ENCODE assay signal across 8 mouse cellular contexts in the genomic region with DNA sequence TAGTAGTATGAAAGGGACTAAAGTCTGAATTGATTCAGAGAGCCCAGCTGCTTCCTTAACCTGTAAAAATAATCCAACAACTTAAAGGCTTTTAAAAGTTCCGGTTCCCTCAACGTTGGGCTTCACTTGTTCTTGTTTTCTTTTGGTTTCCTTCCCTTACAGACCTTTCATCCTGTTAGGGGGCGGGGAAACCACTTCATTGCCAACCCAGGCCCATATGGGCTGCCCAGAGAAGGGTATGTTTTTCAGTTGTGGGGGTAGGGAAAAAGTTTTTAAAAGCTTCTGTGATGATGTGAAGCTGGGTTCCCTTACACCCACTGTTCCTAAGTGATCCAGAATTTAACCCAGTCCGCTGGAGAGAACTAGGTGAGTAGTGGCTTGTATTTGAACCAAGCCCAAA. TPM values are rescaled to one million over a fixed set of nuclear protein-coding genes. Genes with fewer than 3 reads are reported as not detected.
A peak's percentile ranks its signal among the peaks of the same experiment; 100 is the strongest.
DNase-seq lines count a peak whose midpoint lies in the region; ATAC-seq and TF ChIP-seq lines count a peak whose summit lies in the region.

No protein-coding gene starts in this region.

- TF ChIP-seq CTCF in left cerebral cortex, adult 2 months (IDR thresholded peaks at IDR 0.05): no peak

- no peak for DNase-seq in left cerebral cortex, adult 2 months (ENCODE audit: extremely low spot score in 1 of 2, low spot score in 2 of 2)
- DNase-seq in left cerebral cortex, postnatal 25 days (ENCODE audit: low spot score in 2 of 2): no peak
- peak; percentile 24 for DNase-seq in embryonic facial prominence, embryonic 10.5 days (ENCODE audit: low spot score)
- peak; percentile 84 for DNase-seq in induced T-regulatory cell, adult 2 months (ENCODE audit: low read depth)
- no peak for DNase-seq in yolk sac, embryonic 10.5 days (ENCODE audit: low spot score)
- no peak for DNase-seq in layer of hippocampus, postnatal 36 days
- no peak for DNase-seq in gastrocnemius, postnatal 10 days

- ATAC-seq in midbrain, embryonic 15.5 days (replicated peaks): no peak

- peak overlapping the region; percentile 94 for H3K4me2 ChIP-seq in midbrain, embryonic 15.5 days

- no peaks in the 10 kb centered on the region for H3K9me3 ChIP-seq in embryonic facial prominence, embryonic 10.5 days
- no peaks in the 10 kb centered on the region for H3K9me3 ChIP-seq in midbrain, embryonic 15.5 days

- H3K4me3 ChIP-seq in left cerebral cortex, adult 2 months: peak overlapping the region; percentile 98
- peak overlapping the region; percentile 81 for H3K4me3 ChIP-seq in embryonic facial prominence, embryonic 10.5 days
- peak overlapping the region; percentile 81 for H3K4me3 ChIP-seq in midbrain, embryonic 15.5 days

- H3K9ac ChIP-seq in midbrain, embryonic 15.5 days: peak overlapping the region; percentile 92

- intact Hi-C loops in left cerebral cortex, adult 2 months (cut with DNase I): loop anchor here (5.0 kb wide), 3 partner anchors 46 to 116 kb away; partner anchors contain the start of genes Rab1a and Slc1a4
- intact Hi-C loops in left cerebral cortex, postnatal 25 days (cut with DNase I): loop anchor here (2.0 to 5.0 kb wide), 3 partner anchors 47 to 116 kb away; partner anchors contain the start of genes Rab1a and Slc1a4

- WGBS in embryonic facial prominence, embryonic 10.5 days: 11% methylated on average over 4 of the region's 4 CpGs
- 16% methylated on average over 4 of the region's 4 CpGs for WGBS in midbrain, embryonic 15.5 days

- H3K27me3 ChIP-seq in embryonic facial prominence, embryonic 10.5 days (replicated peaks; ENCODE audit: low read depth, poor library complexity, severe bottlenecking): no peaks in the 10 kb centered on the region
- no peaks in the 10 kb centered on the region for H3K27me3 ChIP-seq in midbrain, embryonic 15.5 days (replicated peaks)

- peaks cover 57% of the 10 kb centered on the region for H3K4me1 ChIP-seq in embryonic facial prominence, embryonic 10.5 days
- peaks cover 30% of the 10 kb centered on the region for H3K4me1 ChIP-seq in midbrain, embryonic 15.5 days

- H3K36me3 ChIP-seq in embryonic facial prominence, embryonic 10.5 days (replicated peaks): peaks cover 17% of the 10 kb centered on the region
- H3K36me3 ChIP-seq in midbrain, embryonic 15.5 days (replicated peaks): no peaks in the 10 kb centered on the region

- peak overlapping the region; percentile 94; the same call in 1 of the 2 replicates for H3K27ac ChIP-seq in left cerebral cortex, adult 2 months
- H3K27ac ChIP-seq in embryonic facial prominence, embryonic 10.5 days (replicated peaks): peak overlapping the region; percentile 97
- peak overlapping the region; percentile 87; the same call in 1 of the 2 replicates for H3K27ac ChIP-seq in midbrain, embryonic 15.5 days

RNA-seq across cellular contexts. Expression of gene Cep68, which starts 1.0 kb away (rescaled TPM):
- 10 to 100 TPM; 31.5 to 32.5 TPM for total RNA-seq in left cerebral cortex, adult 2 months (2021)
- 10 to 100 TPM; 27.5 to 28.1 TPM for total RNA-seq in left cerebral cortex, postnatal 25 days (2021)
- polyA plus RNA-seq in embryonic facial prominence, embryonic 10.5 days (2016; fragmentation: Nextera tagmentation; extraction: Ambion mirVana): 43.6 and 46.9 TPM in 2 replicates
- polyA plus RNA-seq in midbrain, embryonic 15.5 days (2015; fragmentation: Nextera tagmentation; extraction: Ambion mirVana): 29.3 and 29.4 TPM in 2 replicates
- total RNA-seq in layer of hippocampus, postnatal 36 days (2021): 10 to 100 TPM; 32.4 to 33.0 TPM
- total RNA-seq in gastrocnemius, postnatal 10 days (2021): 10 to 100 TPM; 24.7 to 31.2 TPM

RNA-seq across cellular contexts. Expression of gene Rab1a, which starts 47.0 kb away (rescaled TPM):
- total RNA-seq in left cerebral cortex, adult 2 months (2021): 100 to 1,000 TPM; 183 to 193 TPM
- 100 to 1,000 TPM; 196 to 209 TPM for total RNA-seq in left cerebral cortex, postnatal 25 days (2021)
- polyA plus RNA-seq in embryonic facial prominence, embryonic 10.5 days (2016; fragmentation: Nextera tagmentation; extraction: Ambion mirVana): 198 and 205 TPM in 2 replicates
- polyA plus RNA-seq in midbrain, embryonic 15.5 days (2015; fragmentation: Nextera tagmentation; extraction: Ambion mirVana): 272 and 286 TPM in 2 replicates
- total RNA-seq in layer of hippocampus, postnatal 36 days (2021): 100 to 1,000 TPM; 171 to 179 TPM
- total RNA-seq in gastrocnemius, postnatal 10 days (2021): 100 to 1,000 TPM; 117 to 122 TPM

Comparison
In these comparisons a context has a peak if more than half of its experiments do, and no peak if none do; other contexts are left out.
1. DNase-seq: peak in embryonic facial prominence, embryonic 10.5 days (single experiment) and induced T-regulatory cell, adult 2 months (single experiment); none in left cerebral cortex, adult 2 months (0 of 2), left cerebral cortex, postnatal 25 days (0 of 2), yolk sac, embryonic 10.5 days (single experiment), layer of hippocampus, postnatal 36 days (0 of 2) and gastrocnemius, postnatal 10 days (single experiment).
2. Peak in every context shown above with its lines, with median percentiles within 50 percentile points of each other: H3K27ac ChIP-seq and H3K4me3 ChIP-seq.